Mouse (Mus musculus) layer of hippocampus, adult 18-20 months (tissue): ENCODE results near the gene Trpm5. TPM values are rescaled to one million over a fixed set of nuclear protein-coding genes. Genes with fewer than 3 reads are reported as not detected.

Experiments used
- DNase-seq, 2 experiments: peaks; one replicate each; pipeline ENCODE4 v3.0.0; 2022; ENCODE audit warnings: low spot score in 2 of 2
- total RNA-seq, 2 experiments: library from RNA; stranded (reverse); gene quantifications; 2 replicates each; pipeline ENCODE4 v1.2.3; 2021

The Trpm5 gene
- total RNA-seq, 2 experiments from 2014 or later = 0.07 TPM; not detected in 1

DNA sequence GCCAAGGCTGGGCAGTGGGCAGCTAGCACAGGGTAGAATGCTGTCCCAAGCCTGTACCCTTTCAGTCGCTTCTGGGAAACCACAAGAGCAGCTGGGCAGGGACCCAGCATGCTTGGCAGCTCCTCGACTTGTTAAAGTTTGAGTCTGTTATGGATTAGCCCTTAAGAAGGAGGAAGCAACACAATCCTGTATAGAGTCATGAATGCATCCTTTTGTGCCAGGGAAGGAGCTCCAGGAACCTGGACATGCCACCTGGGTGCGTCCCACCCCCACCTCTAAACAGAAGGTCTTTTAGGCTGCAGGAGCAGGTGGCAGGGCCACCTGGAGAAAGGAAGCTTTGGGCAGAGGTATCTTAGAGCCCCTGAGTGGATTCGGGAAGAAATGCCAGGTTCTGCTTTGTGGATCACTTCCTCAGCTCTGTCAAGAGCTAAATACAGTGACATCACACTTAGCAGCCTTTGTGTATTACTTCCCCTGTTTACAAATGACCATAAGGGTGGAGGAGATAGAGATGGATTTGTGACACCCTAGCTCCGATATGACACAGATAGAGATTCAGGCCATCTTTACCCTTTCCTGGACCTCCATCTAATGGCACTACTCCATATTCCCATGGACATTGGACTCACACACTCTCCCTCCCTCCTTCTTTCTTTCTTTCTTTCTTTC lies 35.1 kb downstream of the Trpm5 start:
- peak in 1 of 2 experiments; percentile 53 for DNase-seq

DNA sequence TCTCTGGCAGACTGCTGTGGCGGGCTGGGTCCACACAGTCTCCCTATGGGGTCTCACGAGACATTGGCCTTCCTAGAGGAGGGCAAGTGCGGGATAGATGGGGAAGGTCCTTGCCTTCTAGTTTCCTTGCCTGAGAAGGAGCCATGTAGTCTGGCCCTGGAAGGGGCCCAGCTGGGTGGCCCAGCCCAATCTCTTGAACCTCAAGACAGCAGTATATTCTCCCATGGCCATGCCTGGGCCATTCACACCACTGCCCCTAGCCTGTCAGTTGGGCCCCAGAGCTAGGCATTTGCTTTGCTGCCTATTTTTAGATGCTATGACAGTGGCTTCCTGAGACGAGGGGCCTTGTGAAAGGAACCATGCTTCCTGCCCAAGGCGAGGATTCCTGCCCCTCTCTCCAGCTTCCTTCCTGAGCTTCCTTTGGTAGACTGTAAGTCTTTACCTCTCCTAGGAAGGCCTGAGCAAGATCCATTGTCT lies 36.2 kb downstream of the Trpm5 start:
- DNase-seq = no peak

- DNase-seq = no peak
Observed at GRCm38 (mm10) chr7:143057667-143058220, 36.7 kb downstream of the Trpm5 start.

DNA sequence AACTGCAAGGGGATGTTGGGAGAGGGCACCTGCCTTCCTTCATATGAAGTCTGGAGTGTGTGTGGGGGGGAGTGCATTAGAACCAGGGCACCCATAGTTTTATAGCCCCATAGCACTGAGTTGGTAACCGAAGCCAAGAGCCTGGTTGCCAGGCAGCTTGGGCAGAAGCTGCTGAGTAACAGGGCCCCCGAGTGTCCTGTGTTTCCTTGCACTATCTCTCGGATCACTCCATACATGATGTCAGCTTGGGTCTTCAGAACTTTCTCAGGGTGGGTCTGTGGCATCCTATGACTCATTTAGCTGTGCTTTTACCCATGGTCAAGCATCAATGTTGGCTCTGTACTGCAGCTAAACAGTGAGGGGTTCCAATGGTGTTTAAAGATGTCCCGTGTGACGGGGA lies 37.4 kb downstream of the Trpm5 start:
- no peak for DNase-seq

- no peak for DNase-seq
Observed at GRCm38 (mm10) chr7:143055499-143056186, 38.8 kb downstream of the Trpm5 start.

DNA sequence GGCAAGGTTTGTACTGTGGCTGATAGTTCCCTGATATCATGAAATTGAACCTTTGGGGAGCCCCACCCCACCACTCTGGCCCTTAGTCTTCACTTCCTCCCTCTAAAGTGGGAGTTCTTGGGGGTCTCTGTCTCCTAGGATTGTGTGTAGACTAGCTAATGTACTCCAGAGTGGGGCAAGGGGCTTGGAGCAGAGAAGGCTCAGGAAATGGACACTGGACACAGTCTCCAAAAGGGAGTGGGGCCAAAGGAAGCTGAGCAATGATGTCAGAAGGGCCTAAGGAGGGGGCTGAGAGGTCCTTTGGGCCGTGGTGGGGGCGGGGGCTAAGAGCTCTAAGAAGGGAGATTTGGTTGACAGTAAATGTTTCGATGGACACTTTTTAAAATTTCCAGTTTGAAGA lies 39.4 kb downstream of the Trpm5 start:
- no peak for DNase-seq

DNA sequence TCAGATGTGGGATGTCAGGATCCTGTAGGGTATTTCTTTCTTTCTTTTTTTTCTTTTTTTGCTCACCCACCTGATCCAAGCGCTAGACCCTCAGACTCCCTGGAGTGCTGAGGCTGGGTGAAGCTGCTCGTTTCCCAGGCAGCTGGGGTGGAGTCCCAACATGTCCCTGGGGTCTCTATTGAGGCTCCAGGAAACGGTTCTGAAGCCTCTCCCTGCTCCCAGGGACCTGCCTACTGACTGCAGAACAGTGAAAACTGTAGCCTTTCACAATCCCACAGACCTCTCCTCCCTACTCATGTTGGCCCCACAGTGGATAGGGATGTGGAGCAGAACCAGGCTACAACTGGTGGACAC lies 39.9 kb downstream of the Trpm5 start:
- no peak for DNase-seq

DNA sequence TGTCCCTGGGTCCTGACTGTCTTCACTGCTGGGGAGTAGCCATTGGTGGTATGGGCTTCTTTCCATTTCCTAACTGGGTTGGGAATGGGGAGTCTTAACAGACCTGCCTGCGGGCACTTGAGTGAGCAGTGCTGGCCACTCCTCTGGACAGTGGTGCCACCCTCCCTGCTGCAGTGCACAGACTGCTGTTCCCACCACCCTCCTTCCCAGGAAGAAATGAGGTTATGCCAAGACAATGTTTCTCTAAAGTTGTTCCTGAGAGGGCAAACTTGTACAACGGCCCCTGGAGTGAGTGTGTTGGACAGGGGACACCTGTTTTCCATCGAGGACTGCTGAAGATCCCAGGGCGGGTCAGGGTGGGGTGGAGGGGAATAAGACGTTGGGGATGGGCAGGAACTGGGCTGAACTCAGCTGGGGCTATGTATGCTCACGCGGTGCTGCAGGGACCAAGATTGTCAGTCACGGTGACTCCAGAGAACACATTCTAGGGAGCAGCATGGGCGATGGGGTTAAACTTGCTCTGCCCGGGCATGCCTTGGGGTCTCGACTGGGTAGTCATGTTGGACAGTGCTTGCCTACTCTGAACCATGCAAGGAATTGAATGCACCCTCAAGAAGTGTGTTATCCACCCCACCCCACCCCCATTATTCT lies 40.4 kb downstream of the Trpm5 start:
- no peak for DNase-seq

DNA sequence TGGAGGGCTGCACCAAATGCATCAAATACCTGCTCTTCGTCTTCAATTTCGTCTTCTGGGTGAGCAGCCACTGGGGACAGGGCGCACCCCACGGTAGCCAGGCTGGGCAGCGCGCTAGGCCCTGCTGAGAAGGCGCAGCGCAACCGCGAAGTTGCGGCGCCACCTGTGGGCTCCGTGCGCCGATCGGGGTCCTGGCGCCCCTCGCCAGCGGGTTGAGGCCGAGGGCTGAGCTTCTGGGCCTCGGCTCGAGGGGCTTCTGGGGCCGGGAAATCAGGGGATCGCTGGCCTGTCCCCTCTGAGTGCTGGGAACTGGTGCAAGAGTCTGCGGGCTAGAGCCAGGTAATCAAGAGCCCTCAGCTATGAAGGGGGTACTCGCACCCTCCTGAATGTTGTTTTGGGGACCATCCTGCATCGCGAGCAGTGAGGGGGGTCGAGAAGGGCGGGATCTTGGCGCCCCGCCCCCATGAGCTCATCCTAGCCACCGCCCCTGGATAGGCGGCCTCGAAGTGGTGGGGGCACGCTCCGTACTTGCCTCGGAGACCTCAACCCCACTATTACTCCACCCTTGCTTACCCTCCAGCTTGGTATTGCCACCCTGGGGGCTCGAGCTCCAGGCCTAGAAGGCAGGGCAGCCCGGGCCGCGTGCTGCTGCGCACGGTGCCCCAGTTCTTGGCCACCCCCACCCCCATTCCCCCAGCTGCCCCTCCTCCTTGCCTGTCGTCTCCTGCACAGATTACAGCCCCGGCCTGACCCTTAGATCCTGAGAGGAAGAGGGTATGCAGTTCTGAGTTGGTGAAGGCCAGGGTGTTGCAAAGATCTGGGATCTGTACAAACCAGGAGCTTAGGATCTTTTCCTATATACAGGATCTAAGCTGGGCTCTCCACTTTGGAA lies 41.2 kb downstream of the Trpm5 start:
- peak in 1 of 2 experiments; percentile 69 for DNase-seq

GRCm38 (mm10) chr7:143052626-143053007 lies 41.8 kb downstream of the Trpm5 start, which contains the start of gene Cd81:
Cd81 (plus strand) TSS chr7:143052739.
- DNase-seq = peak; percentile 66 to 86

GRCm38 (mm10) chr7:143051316-143051715 lies 43.1 kb downstream of the Trpm5 start:
- no peak for DNase-seq

GRCm38 (mm10) chr7:143049841-143050816 lies 44.3 kb downstream of the Trpm5 start:
- no peak for DNase-seq

DNA sequence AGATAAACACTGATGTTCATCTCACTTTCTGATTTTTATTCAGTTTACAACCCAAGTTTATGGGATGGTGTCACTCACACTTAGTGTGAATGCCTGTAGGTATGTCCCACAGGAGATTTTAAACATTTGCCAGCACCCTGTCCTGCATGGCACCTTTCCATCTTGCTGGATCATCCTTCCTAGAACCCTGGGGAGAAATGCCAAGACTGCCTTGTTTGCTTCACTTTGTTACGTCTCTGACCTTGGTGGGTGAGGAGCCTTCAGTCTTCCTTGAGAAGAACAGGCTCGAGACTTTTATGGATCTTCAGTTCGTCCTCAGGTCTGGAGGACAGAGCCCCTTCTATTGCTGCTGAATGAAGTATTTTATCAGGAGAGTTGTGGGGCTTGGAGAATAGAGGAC lies 45.1 kb downstream of the Trpm5 start:
- DNase-seq = no peak

DNA sequence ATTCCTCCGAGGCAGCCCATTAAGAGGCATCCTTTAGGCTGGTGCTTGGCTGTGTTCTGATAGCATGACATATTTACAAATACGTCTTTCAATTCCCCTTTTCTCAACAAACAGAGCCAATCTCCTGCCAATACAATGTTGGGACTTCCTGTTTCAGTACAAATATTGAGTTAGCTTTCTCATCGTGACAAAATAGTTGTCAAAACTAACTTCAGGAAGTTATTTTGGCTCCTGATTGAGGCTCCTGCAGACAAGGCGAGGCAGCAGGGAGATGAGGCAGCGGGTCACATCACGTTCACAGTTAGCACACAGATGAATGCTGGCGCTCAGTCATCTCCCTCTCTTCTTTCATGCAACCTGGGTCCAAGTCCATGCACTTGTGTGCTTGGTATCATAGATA lies 48.1 kb downstream of the Trpm5 start:
- DNase-seq = no peak

GRCm38 (mm10) chr7:143044826-143045206 lies 49.6 kb downstream of the Trpm5 start:
- no peak for DNase-seq

DNA sequence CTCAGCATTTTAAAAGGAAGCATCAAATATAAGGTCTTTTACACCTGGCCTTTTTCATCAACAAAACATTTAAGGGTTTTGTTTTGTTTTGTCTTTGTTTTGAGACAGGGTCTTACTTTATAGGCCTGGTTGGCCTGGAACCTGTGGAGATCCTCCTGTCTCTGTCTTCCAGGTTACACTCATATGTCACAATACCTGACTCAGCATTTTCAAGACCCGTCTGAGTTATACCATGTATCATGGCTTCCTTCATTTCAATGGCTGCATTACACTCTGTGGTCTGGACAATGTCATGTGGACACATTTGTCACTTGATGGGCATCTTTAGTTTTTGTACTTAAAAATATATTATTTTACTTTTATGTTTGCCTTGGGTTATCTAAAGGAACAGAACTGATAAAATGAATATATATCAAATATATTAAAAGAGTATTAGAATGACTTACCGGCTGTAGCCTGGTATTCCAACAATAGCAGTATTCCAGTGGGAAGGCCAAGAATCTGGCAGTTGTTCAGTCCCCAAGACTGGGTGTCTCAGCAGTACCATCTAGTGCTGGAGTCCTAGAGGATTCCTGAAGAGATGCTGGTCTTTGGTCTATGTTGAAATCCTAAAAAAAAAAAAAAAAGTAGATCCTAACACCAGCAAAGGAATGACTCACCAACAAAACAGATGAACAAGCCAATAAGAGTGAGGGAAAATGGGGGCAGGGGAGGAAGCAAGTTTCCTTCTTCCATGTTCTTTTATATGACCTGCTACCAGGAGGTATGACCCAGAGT lies 50.2 kb downstream of the Trpm5 start:
- DNase-seq = no peak

DNA sequence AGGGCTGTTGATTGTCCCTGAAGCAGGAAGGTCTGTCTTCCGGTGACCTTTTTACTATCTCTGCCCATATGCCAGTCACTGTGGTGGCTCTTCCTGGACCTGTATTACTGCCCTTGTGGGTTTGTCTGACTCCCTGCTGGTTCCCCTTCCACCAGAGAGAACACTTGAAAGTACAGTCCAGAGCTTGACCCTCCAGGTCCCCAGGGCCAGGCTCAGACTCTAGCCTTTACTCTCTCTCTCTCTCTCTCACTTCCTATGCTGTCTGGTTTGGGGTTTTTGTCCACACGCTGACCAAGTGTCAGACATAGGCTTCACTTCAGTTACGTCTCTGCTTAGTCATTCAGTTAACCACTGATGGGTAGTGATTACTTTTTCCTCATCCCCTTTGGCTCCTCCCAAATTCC lies 51.5 kb downstream of the Trpm5 start:
- DNase-seq = no peak

GRCm38 (mm10) chr7:143042089-143042488 lies 52.4 kb downstream of the Trpm5 start:
- DNase-seq = no peak
